Mouse (Mus musculus) hematopoietic stem cell, adult 5-6 weeks (primary cell): ENCODE results near the gene Gm36176. TPM values are rescaled to one million over a fixed set of nuclear protein-coding genes. Genes with fewer than 3 reads are reported as not detected.

Experiments
- ATAC-seq, 2 experiments: fragments of 125-278 bp in 1 of 2; replicated peaks in 1 of 2; 2 replicates each; pipeline ENCODE4 v1.8.0; 2016 to 2017; ENCODE audit warnings: inconsistent platforms in 2 of 2, mild to moderate bottlenecking in 2 of 2, moderate number of reproducible peaks in 2 of 2, low read depth in 1 of 2, moderate TSS enrichment in 1 of 2; ENCODE audit not compliant: low FRiP score in 2 of 2, poor library complexity in 2 of 2, severe bottlenecking in 2 of 2, insufficient read depth in 1 of 2, low TSS enrichment in 1 of 2
- total RNA-seq: library from RNA; stranded (forward); fragments of 172-1452, 232-1000 nt; gene quantifications from 2 replicates; pipeline ENCODE4 v1.2.3, GENCODE M21; 2017

Gene Gm36176
- total RNA-seq, 1 experiment from 2014 or later: not detected

GRCm38 (mm10) chr10:77864762-77865143 lies 18.1 kb downstream of the Gm36176 start:
- ATAC-seq: no peak

- no peak for ATAC-seq
Observed at GRCm38 (mm10) chr10:77867546-77867945, 20.9 kb downstream of the Gm36176 start.

GRCm38 (mm10) chr10:77869651-77870050 lies 23.0 kb downstream of the Gm36176 start:
- no peak for ATAC-seq

- no peak for ATAC-seq
Observed at GRCm38 (mm10) chr10:77878985-77879384, 32.4 kb downstream of the Gm36176 start.

GRCm38 (mm10) chr10:77880305-77880704 lies 33.7 kb downstream of the Gm36176 start:
- ATAC-seq: no peak; a peak in 1 of 4 replicates

GRCm38 (mm10) chr10:77882553-77882952 lies 36.0 kb downstream of the Gm36176 start:
- no peak for ATAC-seq

- no peak for ATAC-seq
Observed at GRCm38 (mm10) chr10:77886007-77886747, 39.6 kb downstream of the Gm36176 start.

GRCm38 (mm10) chr10:77890987-77891565 lies 44.5 kb downstream of the Gm36176 start:
- ATAC-seq: 0 out of 4 replicates have a peak, but pooled peaks of 1 of the 2 experiments have one; percentile 14

GRCm38 (mm10) chr10:77895562-77895961 lies 49.0 kb downstream of the Gm36176 start:
- no peak for ATAC-seq

Other genes with a start within 250 kb of the Gm36176 start
- 148 and 150 TPM in 2 replicates for gene Sumo3, start 240.7 kb upstream of the Gm36176 start, total RNA-seq
- not detected in 2 replicates for gene Gm49325, start 240.6 kb upstream of the Gm36176 start, total RNA-seq
- 25.6 and 27.5 TPM in 2 replicates for gene Ube2g2, start 224.5 kb upstream of the Gm36176 start, total RNA-seq
- 2.8 and 3.1 TPM in 2 replicates for gene Tspear, start 160.2 kb upstream of the Gm36176 start, total RNA-seq
- gene Gm19402, start 156.0 kb upstream of the Gm36176 start, total RNA-seq: not detected in 2 replicates
- gene Gm9508, start 149.6 kb upstream of the Gm36176 start, total RNA-seq: not detected in 2 replicates
- gene Gm10272, start 140.2 kb upstream of the Gm36176 start, total RNA-seq: not detected in 2 replicates
- not detected in 2 replicates for gene Gm10024, start 135.3 kb upstream of the Gm36176 start, total RNA-seq
- not detected in 2 replicates for gene Gm10142, start 131.0 kb upstream of the Gm36176 start, total RNA-seq
- not detected in 2 replicates for gene Krtap12-1, start 126.2 kb upstream of the Gm36176 start, total RNA-seq
- not detected in 2 replicates for gene Gm10100, start 120.3 kb upstream of the Gm36176 start, total RNA-seq
- gene Gm18596, start 104.2 kb upstream of the Gm36176 start, total RNA-seq: not detected in 2 replicates
- not detected in 2 replicates for gene Gm9736, start 95.4 kb upstream of the Gm36176 start, total RNA-seq
- gene Gm3233, start 87.1 kb upstream of the Gm36176 start, total RNA-seq: not detected in 2 replicates
- not detected in 2 replicates for gene Gm3238, start 75.5 kb upstream of the Gm36176 start, total RNA-seq
- not detected in 2 replicates for gene Gm7138, start 69.9 kb upstream of the Gm36176 start, total RNA-seq
- not detected in 2 replicates for gene Gm3250, start 64.3 kb upstream of the Gm36176 start, total RNA-seq
- not detected in 2 replicates for gene Gm7137, start 58.6 kb upstream of the Gm36176 start, total RNA-seq
- gene Gm9639, start 51.7 kb upstream of the Gm36176 start, total RNA-seq: not detected in 2 replicates
- not detected in 2 replicates for gene Gm19668, start 47.7 kb upstream of the Gm36176 start, total RNA-seq
- gene Gm9507, start 35.0 kb upstream of the Gm36176 start, total RNA-seq: not detected in 2 replicates
- gene Gm2696, start 32.1 kb upstream of the Gm36176 start, total RNA-seq: not detected in 2 replicates
- gene Krtap10-4, start 19.7 kb upstream of the Gm36176 start, total RNA-seq: not detected in 2 replicates
- not detected in 2 replicates for gene Krtap10-10, start 10.9 kb upstream of the Gm36176 start, total RNA-seq
- gene Gm10318, start 6.1 kb downstream of the Gm36176 start, total RNA-seq: not detected in 2 replicates
- gene Gm3285, start 15.2 kb downstream of the Gm36176 start, total RNA-seq: not detected in 2 replicates
- 0.31 TPM in 1 of 2 replicates, not detected in the other for gene Lrrc3, start 55.7 kb downstream of the Gm36176 start, total RNA-seq
- gene Trpm2, start 123.8 kb downstream of the Gm36176 start, total RNA-seq: 2.6 and 10.0 TPM in 2 replicates
- gene 1810043G02Rik, start 131.7 kb downstream of the Gm36176 start, total RNA-seq: 11.7 and 19.3 TPM in 2 replicates
- gene Pfkl, start 163.3 kb downstream of the Gm36176 start, total RNA-seq: 42.1 and 65.3 TPM in 2 replicates
- 0.75 and 0.94 TPM in 2 replicates for gene Dnmt3l, start 195.1 kb downstream of the Gm36176 start, total RNA-seq
- gene Aire, start 196.8 kb downstream of the Gm36176 start, total RNA-seq: 1.0 and 1.6 TPM in 2 replicates
- gene Icosl, start 222.5 kb downstream of the Gm36176 start, total RNA-seq: 5.1 and 6.8 TPM in 2 replicates